Mouse (Mus musculus): ENCODE results near the gene Cyp2b10.

GRCm38 (mm10) chr7:25847722-25848443, 49.5 kb upstream of the Cyp2b10 start:
- no peak for TF ChIP-seq POLR2A (IDR thresholded peaks at IDR 0.05; ENCODE audit: low read depth, low read length)
- TF ChIP-seq CTCF (conservative IDR thresholded peaks at IDR 0.05; ENCODE audit: insufficient read depth, insufficient read length, low read depth, low read length), result peak; percentile 74

Data from kidney, adult 2 months (tissue).